Mouse (Mus musculus) heart, embryonic 13.5 days (tissue): ENCODE data around the gene Samd4b. TPM values are rescaled to one million over a fixed set of nuclear protein-coding genes. Genes with fewer than 3 reads are reported as not detected.
A peak's percentile ranks its signal among the peaks of the same experiment; 100 is the strongest.

Experiments used
- ATAC-seq: fragments of 200-750 bp; cut with Nextera tagmentation; 2 replicates; pipeline ENCODE4 v1.8.0; 2017; ENCODE audit warnings: moderate TSS enrichment; ENCODE audit not compliant: insufficient number of reproducible peaks, low FRiP score, low TSS enrichment; ENCODE audit errors: extremely low read depth
- H3K27ac ChIP-seq: fragments of 300-500 bp; sonication (generic); replicated peaks from 2 replicates; pipeline ENCODE4 v1.5.1; 2015; ENCODE audit warnings: moderate library complexity, mild to moderate bottlenecking, inconsistent platforms
- H3K27me3 ChIP-seq: fragments of 300-500 bp; sonication (generic); replicated peaks from 2 replicates; pipeline ENCODE4 v1.6.1; 2015; ENCODE audit warnings: mild to moderate bottlenecking, inconsistent platforms
- H3K36me3 ChIP-seq: fragments of 300-500 bp; sonication (generic); 2 replicates; pipeline ENCODE4 v1.6.1; 2015; ENCODE audit warnings: mild to moderate bottlenecking, inconsistent platforms
- H3K4me1 ChIP-seq: fragments of 300-500 bp; sonication (generic); 2 replicates; pipeline ENCODE4 v1.6.1; 2015; ENCODE audit warnings: inconsistent platforms
- H3K4me2 ChIP-seq: fragments of 300-500 bp; sonication (generic); 2 replicates; pipeline ENCODE4 v1.6.1; 2015; ENCODE audit warnings: inconsistent platforms, mild to moderate bottlenecking, moderate library complexity
- H3K4me3 ChIP-seq: fragments of 300-500 bp; sonication (generic); 2 replicates; pipeline ENCODE4 v1.5.1; 2015; ENCODE audit warnings: moderate library complexity, mild to moderate bottlenecking, inconsistent platforms
- H3K9ac ChIP-seq: fragments of 300-500 bp; sonication (generic); 2 replicates; pipeline ENCODE4 v1.6.1; 2015; ENCODE audit warnings: inconsistent platforms, mild to moderate bottlenecking, moderate library complexity
- H3K9me3 ChIP-seq: fragments of 300-500 bp; sonication (generic); 2 replicates; pipeline ENCODE4 v1.6.1; 2016; ENCODE audit warnings: inconsistent platforms
- WGBS: fragments of 180-500 bp; shearing (Covaris S2); methylation state at CpG from one replicate; pipeline ENCODE4 v1.1.7; 2015; ENCODE audit warnings: mixed read lengths; 5-methylcytosine and 5-hydroxymethylcytosine counted together
- polyA plus RNA-seq: library from polyadenylated mRNA; unstranded; fragments of >200 nt; fragmentation: Nextera tagmentation; extraction: Ambion mirVana; gene quantifications from 2 replicates; pipeline ENCODE4 v1.2.1, GENCODE M21; 2015

Samd4b gene
- polyA plus RNA-seq, 1 experiment from 2014 or later, result 23.3 TPM

DNA sequence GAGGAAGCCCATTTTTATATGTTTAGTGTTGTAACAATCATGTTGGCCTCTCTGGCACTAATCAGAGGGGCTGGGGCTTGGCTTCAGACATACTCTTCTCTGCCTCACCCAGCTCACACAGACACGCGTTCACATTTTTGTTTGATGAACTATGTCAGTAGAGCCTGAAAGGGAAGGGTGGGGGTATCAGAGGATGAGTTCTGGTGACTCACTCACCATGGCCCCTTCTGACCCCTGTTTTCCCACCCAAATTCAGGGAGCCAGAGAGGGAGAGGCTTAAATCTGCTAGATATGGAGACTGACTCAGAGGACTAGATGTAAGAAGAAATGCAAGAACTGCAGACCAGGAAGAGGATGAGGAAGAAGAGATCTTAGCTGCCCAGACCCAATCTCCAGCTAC is 178.5 kb downstream of the Samd4b start:
- ATAC-seq, result no peak
- Histone ChIP-seq H3K4me2 (no peak overlapping the region), H3K27ac (no peak overlapping the region), H3K9ac (no peak overlapping the region), H3K36me3 (peaks cover 96% of the 10 kb centered on the region), H3K9me3 (no peaks in the 10 kb centered on the region), H3K27me3 (no peaks in the 10 kb centered on the region), H3K4me3 (no peak overlapping the region), H3K4me1 (peaks cover 14% of the 10 kb centered on the region)
- 91% methylated on average over 2 of the region's 2 CpGs for WGBS

DNA sequence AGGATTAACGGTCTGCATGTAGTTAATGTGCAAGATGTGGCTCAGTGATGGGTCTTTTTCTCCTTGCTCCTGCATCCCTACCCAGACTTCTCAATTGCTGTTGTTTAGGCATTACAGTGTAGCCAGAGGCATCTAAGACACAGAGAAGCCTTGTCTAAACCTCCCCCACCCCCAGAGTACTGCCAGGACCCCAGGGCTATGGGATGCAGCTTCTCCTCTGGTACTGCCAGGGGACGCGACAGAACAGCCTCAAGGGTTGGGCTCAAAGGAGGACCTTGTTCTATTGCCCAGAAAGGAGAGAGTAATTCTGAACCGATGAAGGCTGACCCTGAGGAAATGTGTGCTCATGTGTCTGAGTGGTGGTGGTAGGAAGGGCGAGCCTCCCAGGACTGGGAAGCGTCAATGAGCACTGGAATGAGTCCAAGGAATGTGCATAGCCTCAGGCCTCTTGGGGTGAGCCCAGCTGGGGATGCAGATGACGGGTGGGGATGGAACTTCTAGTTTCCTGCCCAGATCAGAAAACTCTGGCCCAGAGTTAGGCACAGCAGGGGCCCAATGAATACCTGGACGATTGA is 179.8 kb downstream of the Samd4b start:
- Histone ChIP-seq H3K27me3 (no peaks in the 10 kb centered on the region), H3K9me3 (no peaks in the 10 kb centered on the region), H3K27ac (peak overlapping the region; percentile 38; the same call in 1 of the 2 replicates), H3K4me2 (no peak overlapping the region), H3K4me3 (no peak overlapping the region), H3K4me1 (peaks cover 14% of the 10 kb centered on the region), H3K9ac (no peak overlapping the region), H3K36me3 (peaks cover 100% of the 10 kb centered on the region)
- 57% methylated on average over 8 of the region's 8 CpGs for WGBS
- ATAC-seq, result no peak

DNA sequence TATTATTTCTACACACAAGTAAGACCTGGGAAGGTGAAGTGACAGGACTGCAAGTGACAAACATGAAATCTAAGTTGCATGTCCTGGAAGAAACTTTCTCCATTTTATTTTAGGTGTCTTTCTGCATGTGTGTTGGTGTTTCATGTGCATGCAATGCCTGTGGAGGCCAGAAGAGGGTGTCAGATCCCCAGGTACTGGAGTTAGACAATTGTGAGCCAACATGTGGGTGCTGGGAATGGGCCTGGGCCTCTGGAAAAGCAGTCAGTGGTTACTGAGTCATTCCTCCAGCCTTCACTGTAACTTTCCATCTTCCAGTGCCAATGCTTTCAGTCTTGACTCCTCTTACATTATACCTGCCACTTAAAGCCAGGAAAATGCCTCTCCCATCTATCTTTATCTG is 180.6 kb downstream of the Samd4b start:
- Histone ChIP-seq H3K9me3 (no peaks in the 10 kb centered on the region), H3K9ac (no peak overlapping the region), H3K27me3 (no peaks in the 10 kb centered on the region), H3K4me2 (no peak overlapping the region), H3K36me3 (peaks cover 100% of the 10 kb centered on the region), H3K27ac (no peak overlapping the region), H3K4me3 (no peak overlapping the region), H3K4me1 (peaks cover 14% of the 10 kb centered on the region)
- ATAC-seq, result no peak

DNA sequence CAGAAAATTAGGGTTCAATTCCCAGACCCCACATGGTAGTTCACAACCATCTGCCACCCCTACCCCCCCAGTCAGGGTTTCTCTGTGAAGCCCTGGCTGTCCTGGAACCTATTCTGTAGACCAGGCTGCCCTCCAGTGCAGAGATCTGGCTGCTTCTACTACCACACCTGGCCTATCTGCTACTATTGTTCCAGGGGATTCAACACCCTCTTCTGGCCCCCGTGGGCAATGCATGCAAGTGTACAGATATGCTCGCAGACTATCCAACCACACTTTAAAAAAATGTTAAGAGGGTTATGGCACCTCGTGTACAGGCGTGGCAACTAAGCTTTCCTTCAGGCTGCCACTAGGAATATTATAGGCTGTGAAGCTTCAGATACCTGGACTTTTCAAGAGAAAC is 185.1 kb downstream of the Samd4b start:
- H3K9me3 ChIP-seq, result no peaks in the 10 kb centered on the region
- H3K36me3 ChIP-seq, result peaks cover 99% of the 10 kb centered on the region
- no peak overlapping the region for H3K27ac ChIP-seq
- H3K4me1 ChIP-seq, result peaks cover 23% of the 10 kb centered on the region
- no peak overlapping the region for H3K4me2 ChIP-seq
- 80% methylated on average over 4 of the region's 4 CpGs for WGBS
- no peak overlapping the region for H3K9ac ChIP-seq
- no peaks in the 10 kb centered on the region for H3K27me3 ChIP-seq
- H3K4me3 ChIP-seq, result no peak overlapping the region
- no peak for ATAC-seq

DNA sequence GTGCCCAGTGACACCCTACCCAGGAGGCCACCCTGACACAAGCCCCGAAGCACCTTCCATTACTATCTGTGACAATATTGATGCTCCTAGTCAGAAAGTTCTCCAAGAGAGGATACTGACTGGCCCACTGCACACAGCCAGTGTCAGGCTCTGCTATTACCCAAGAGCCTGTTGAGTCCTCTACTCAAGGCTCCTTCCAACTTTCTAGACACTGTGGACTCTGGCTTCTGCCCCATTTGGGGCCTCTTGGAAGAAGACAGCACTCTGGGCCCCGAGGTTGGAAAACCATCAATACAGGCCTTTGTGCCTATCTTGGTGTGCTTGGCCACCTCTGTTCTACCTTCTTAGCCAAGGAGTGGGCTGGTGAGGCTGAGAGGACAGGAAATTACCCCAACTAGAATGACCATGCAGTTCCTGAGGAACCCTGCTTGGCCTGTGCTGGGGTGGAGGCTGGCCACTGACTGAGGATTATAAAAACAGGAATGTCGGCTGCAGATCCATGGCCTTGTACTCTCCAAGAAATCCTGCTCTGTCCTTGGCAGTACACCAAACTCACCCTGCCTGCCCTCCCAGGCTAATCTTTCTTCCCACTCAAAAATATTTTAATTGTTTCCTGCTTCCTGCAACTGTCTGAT is 187.0 kb downstream of the Samd4b start:
- H3K9ac ChIP-seq, result 0 out of 2 replicates have a peak overlapping the region, but pooled peaks have one; percentile 9
- peaks cover 23% of the 10 kb centered on the region for H3K4me1 ChIP-seq
- no peak for ATAC-seq
- H3K36me3 ChIP-seq, result peaks cover 99% of the 10 kb centered on the region
- no peak overlapping the region for H3K4me2 ChIP-seq
- H3K27me3 ChIP-seq, result no peaks in the 10 kb centered on the region
- H3K9me3 ChIP-seq, result no peaks in the 10 kb centered on the region
- peak overlapping the region; percentile 4; the same call in 1 of the 2 replicates for H3K27ac ChIP-seq
- no peak overlapping the region for H3K4me3 ChIP-seq
- WGBS, result 69% methylated on average over 3 of the region's 3 CpGs

DNA sequence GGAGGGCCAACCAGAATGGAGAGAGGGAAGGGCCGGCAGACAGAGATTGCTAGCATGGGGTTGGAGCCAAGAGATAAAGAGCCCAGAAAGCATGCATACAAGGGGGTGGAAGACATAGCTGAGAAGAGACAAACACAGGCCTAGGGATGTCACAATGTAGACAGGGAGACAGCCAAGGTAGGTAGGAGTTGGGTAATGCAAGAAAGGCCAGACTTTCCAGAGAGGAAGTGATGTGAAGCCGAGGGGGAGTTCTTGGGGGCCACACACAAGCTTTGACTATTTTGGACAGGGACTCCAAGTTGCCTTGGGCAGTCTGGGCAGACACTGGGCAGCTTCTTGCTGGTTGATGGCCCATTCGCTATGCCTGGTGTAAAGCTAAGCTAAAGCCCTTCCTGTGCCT is 196.0 kb downstream of the Samd4b start:
- H3K27me3 ChIP-seq, result no peaks in the 10 kb centered on the region
- H3K4me3 ChIP-seq, result no peak overlapping the region
- H3K9ac ChIP-seq, result no peak overlapping the region
- H3K27ac ChIP-seq, result no peak overlapping the region
- peaks cover 2% of the 10 kb centered on the region; the same call in 1 of the 2 replicates for H3K4me1 ChIP-seq
- H3K4me2 ChIP-seq, result no peak overlapping the region
- ATAC-seq, result no peak
- H3K36me3 ChIP-seq, result peaks cover 99% of the 10 kb centered on the region
- WGBS, result 64% methylated on average over 3 of the region's 3 CpGs
- no peaks in the 10 kb centered on the region for H3K9me3 ChIP-seq

DNA sequence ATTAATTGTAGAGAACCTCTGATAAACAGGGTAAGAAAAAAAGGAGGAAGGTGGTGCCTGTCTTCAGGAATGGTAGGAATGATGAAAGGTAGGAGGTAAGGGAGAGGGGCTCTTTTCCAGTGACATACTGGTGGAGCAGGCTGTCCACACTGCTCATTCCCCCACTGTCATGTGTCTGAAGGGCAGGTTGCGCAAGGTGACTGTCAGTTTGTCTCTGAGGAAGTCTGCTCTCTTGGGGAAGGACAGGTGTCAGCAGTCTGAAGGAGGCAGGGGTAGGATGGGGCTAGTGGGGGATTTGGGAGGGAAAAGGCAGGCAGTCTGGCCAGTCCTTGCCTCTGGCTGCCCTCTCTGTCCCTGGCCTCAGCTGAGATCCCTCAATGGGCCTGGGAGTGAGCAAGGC is 196.9 kb downstream of the Samd4b start:
- no peak overlapping the region for H3K4me3 ChIP-seq
- 96% methylated on average over 1 of the region's 1 CpGs for WGBS

DNA sequence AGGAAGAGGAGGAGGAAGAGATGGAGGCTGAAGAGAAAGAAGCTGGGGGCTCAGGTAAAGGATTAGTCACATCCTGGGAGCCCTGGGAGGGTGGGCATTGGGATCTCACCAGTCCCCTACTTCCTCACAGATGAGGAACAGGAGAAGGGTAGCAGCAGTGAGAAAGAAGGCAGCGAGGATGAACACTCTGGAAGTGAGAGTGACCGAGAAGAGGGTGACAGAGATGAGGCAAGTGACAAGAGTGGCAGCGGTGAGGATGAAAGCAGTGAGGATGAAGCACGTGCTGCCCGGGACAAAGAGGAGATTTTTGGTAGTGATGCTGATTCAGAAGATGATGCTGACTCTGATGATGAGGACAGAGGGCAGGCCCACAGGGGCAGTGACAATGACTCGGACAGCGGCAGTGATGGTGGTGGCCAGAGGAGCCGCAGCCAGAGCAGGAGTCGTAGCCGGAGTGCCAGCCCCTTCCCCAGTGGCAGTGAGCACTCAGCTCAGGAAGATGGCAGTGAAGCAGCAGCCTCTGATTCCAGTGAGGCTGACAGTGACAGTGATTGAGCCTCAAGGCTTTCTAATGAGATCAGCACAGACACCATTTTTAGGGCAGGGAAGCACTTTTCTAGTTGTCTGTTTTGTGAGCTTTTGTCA is 199.1 kb downstream of the Samd4b start:
- ATAC-seq, result no peak
- peaks cover 94% of the 10 kb centered on the region for H3K36me3 ChIP-seq
- no peaks in the 10 kb centered on the region for H3K9me3 ChIP-seq
- no peak overlapping the region for H3K4me3 ChIP-seq
- H3K4me2 ChIP-seq, result no peak overlapping the region
- peaks cover 6% of the 10 kb centered on the region for H3K4me1 ChIP-seq
- no peak overlapping the region for H3K27ac ChIP-seq
- 85% methylated on average over 10 of the region's 10 CpGs for WGBS
- no peaks in the 10 kb centered on the region for H3K27me3 ChIP-seq
- H3K9ac ChIP-seq, result no peak overlapping the region

More for the DNA sequence above, 196.9 kb downstream of the Samd4b start:
- peaks cover 99% of the 10 kb centered on the region for H3K36me3 ChIP-seq
- H3K27ac ChIP-seq, result no peak overlapping the region
- H3K27me3 ChIP-seq, result no peaks in the 10 kb centered on the region
- H3K9ac ChIP-seq, result no peak overlapping the region
- no peaks in the 10 kb centered on the region for H3K9me3 ChIP-seq
- peaks cover 2% of the 10 kb centered on the region; the same call in 1 of the 2 replicates for H3K4me1 ChIP-seq
- H3K4me2 ChIP-seq, result no peak overlapping the region
- no peak for ATAC-seq

DNA sequence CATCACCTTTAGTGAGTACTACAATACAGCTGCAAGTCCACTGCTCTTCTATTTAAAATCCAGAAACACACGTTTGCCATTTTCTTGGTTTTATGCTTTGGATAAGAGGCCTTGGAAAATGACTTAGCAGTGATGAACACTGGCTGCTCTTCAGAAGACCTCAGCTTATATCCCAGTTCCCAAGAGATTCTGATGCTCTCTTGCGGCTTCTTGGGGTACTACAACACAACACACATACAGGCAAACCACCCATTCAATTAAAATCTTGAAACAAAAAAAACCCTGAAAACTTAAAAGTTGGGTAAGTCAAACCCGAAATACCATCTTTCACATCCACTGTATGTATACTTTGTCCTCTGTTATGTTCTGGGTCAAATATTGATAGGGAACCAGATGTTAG is 199.9 kb downstream of the Samd4b start:
- no peak overlapping the region for H3K27ac ChIP-seq
- H3K4me1 ChIP-seq, result peaks cover 11% of the 10 kb centered on the region
- H3K27me3 ChIP-seq, result no peaks in the 10 kb centered on the region
- no peak overlapping the region for H3K4me3 ChIP-seq
- H3K9ac ChIP-seq, result no peak overlapping the region
- peaks cover 86% of the 10 kb centered on the region for H3K36me3 ChIP-seq
- WGBS, result 52% methylated on average over 3 of the region's 3 CpGs
- no peaks in the 10 kb centered on the region for H3K9me3 ChIP-seq
- ATAC-seq, result no peak
- H3K4me2 ChIP-seq, result no peak overlapping the region

DNA sequence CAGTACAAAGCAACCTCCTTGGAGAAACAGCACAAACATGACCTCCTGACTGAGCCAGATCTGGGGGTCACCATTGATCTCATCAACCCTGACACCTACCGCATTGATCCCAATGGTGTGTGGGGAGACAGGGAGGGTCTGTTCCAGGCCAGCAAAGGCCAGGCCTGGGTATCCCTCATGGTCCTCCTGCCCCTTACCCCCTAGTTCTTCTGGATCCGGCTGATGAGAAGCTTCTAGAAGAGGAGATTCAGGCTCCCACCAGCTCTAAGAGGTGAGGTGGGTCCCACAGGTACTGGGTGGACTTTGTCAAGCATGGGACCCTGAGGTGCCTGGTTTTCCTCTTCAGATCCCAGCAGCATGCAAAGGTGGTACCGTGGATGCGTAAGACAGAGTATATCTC is 202.5 kb downstream of the Samd4b start:
- Histone ChIP-seq H3K9ac (no peak overlapping the region), H3K4me1 (peaks cover 16% of the 10 kb centered on the region), H3K4me3 (no peak overlapping the region), H3K4me2 (no peak overlapping the region), H3K27ac (no peak overlapping the region), H3K27me3 (no peaks in the 10 kb centered on the region), H3K36me3 (peaks cover 66% of the 10 kb centered on the region), H3K9me3 (no peaks in the 10 kb centered on the region)
- no peak for ATAC-seq
- 94% methylated on average over 4 of the region's 4 CpGs for WGBS

DNA sequence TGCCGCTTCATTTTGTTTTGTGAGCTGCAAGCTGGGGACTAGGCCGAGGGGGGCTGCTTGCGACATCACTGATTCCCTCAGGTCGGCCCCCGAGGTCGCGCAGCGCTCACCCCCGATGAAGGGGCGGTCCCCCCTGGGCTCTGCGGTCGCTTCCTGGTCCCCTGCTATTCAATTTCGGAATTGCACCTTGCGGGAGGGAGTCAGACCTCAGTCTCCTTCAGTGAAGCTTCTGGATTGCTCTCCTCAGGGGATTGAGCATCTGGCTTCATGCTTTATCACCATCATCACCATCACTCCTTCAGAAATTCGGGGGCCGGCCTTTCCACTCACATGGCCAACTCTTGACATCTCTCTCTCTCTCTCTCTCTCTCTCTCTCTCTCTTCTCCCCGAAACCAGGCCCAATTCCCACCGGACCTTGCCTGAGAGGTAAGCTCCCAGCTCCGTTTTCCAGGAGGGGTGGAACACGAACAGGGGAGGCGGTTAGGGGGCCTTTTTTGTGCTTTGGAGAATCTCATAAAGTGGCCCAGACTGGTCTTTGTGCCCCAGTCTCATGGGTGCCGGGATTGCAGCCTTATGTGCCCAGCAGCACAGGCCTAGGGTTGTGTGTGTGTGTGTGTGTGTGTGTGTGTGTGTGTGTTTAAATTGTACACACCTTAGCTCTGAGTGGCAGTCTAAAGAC is 204.5 kb downstream of the Samd4b start:
- H3K36me3 ChIP-seq, result peaks cover 67% of the 10 kb centered on the region
- no peak for ATAC-seq
- WGBS, result 8% methylated on average over 22 of the region's 22 CpGs
- H3K9me3 ChIP-seq, result no peaks in the 10 kb centered on the region
- H3K4me2 ChIP-seq, result peak overlapping the region; percentile 82
- peak overlapping the region; percentile 75 for H3K4me3 ChIP-seq
- H3K4me1 ChIP-seq, result peaks cover 16% of the 10 kb centered on the region
- peak overlapping the region; percentile 86 for H3K9ac ChIP-seq
- H3K27ac ChIP-seq, result peak overlapping the region; percentile 76
- no peaks in the 10 kb centered on the region for H3K27me3 ChIP-seq
